Mouse (Mus musculus): ENCODE measurements at regions not wholly inside any gene's neighbourhood (a gene's known extent, or its start where the extent isn't known, plus 50 kb on each side); places are given as distances from the start of the nearest gene placed in this dataset.
A peak's percentile ranks its signal among the peaks of the same experiment; 100 is the strongest.

- no peak for DNase-seq (ENCODE audit: low read depth, low spot score)
Measured at GRCm38 (mm10) chr3:47498016-47498415, 1050.0 kb upstream of the Pabpc4l start.

GRCm38 (mm10) chr3:47471286-47471685 is 1023.3 kb upstream of the Pabpc4l start:
- no peak for DNase-seq (ENCODE audit: low read depth, low spot score)

- DNase-seq (ENCODE audit: low read depth, low spot score) = no peak
Measured at GRCm38 (mm10) chr3:47469860-47470259, 1021.8 kb upstream of the Pabpc4l start.

GRCm38 (mm10) chr3:47463556-47463955 is 1015.5 kb upstream of the Pabpc4l start:
- no peak for DNase-seq (ENCODE audit: low read depth, low spot score)

- DNase-seq (ENCODE audit: low read depth, low spot score) = peak; percentile 65
Measured at GRCm38 (mm10) chr3:47450026-47450425, 1002.0 kb upstream of the Pabpc4l start.

GRCm38 (mm10) chr3:47440403-47440802 is 992.4 kb upstream of the Pabpc4l start:
- no peak for DNase-seq (ENCODE audit: low read depth, low spot score)

- no peak for DNase-seq (ENCODE audit: low read depth, low spot score)
Measured at GRCm38 (mm10) chr3:47435551-47435950, 987.5 kb upstream of the Pabpc4l start.

- DNase-seq (ENCODE audit: low read depth, low spot score) = no peak
Measured at GRCm38 (mm10) chr3:47424532-47424931, 976.5 kb upstream of the Pabpc4l start.
